Comparison of ENCODE assay signal across 8 mouse cellular contexts in genomic region chr11:119863421-119863821, GRCm38 (mm10). TPM values are rescaled to one million over a fixed set of nuclear protein-coding genes. Genes with fewer than 3 reads are reported as not detected.
A peak's percentile ranks its signal among the peaks of the same experiment; 100 is the strongest.
DNase-seq lines count a peak whose midpoint lies in the region; ATAC-seq lines count a peak whose summit lies in the region.

No protein-coding gene starts in this region.

- no peaks in the 10 kb centered on the region for H3K4me1 ChIP-seq in kidney, embryonic 14.5 days (ENCODE audit: control insufficient read depth, insufficient read depth, low read length)
- peaks cover 19% of the 10 kb centered on the region for H3K4me1 ChIP-seq in embryonic facial prominence, embryonic 12.5 days
- peaks cover 7% of the 10 kb centered on the region; the same call in 1 of the 2 replicates for H3K4me1 ChIP-seq in limb, embryonic 11.5 days (ENCODE audit: control insufficient read depth, insufficient read depth, low read length)

- H3K36me3 ChIP-seq in kidney, embryonic 14.5 days (ENCODE audit: control insufficient read depth, insufficient read depth, low read length), result peaks cover 41% of the 10 kb centered on the region
- H3K36me3 ChIP-seq in embryonic facial prominence, embryonic 12.5 days, result peaks cover 17% of the 10 kb centered on the region
- peaks cover 5% of the 10 kb centered on the region for H3K36me3 ChIP-seq in limb, embryonic 11.5 days (ENCODE audit: control insufficient read depth, insufficient read depth, low read length)

- no peak overlapping the region for H3K27ac ChIP-seq in kidney, embryonic 14.5 days (ENCODE audit: low read depth, low read length)
- H3K27ac ChIP-seq in embryonic facial prominence, embryonic 12.5 days, result peak overlapping the region; percentile 61
- no peak overlapping the region for H3K27ac ChIP-seq in limb, embryonic 11.5 days (replicated peaks; ENCODE audit: low read depth, low read length)

- DNase-seq in kidney, postnatal 14 days, result no peak
- peak; percentile 90 for DNase-seq in NIH3T3 (ENCODE audit: low read depth)
- peak; percentile 50 for DNase-seq in limb, embryonic 11.5 days (ENCODE audit: low spot score)
- DNase-seq in retina, embryonic 14.5 days (ENCODE audit: low spot score), result peak; percentile 39
- no peak for DNase-seq in right cerebral cortex, postnatal 4 days
- no peak for DNase-seq in ovary, adult 18-20 months (ENCODE audit: low spot score)

- H3K9ac ChIP-seq in kidney, embryonic 14.5 days (ENCODE audit: low read depth, low read length), result no peak overlapping the region
- no peak overlapping the region for H3K9ac ChIP-seq in embryonic facial prominence, embryonic 12.5 days
- H3K9ac ChIP-seq in limb, embryonic 11.5 days (ENCODE audit: low read length), result no peak overlapping the region

- no peaks in the 10 kb centered on the region for H3K27me3 ChIP-seq in kidney, embryonic 14.5 days (ENCODE audit: control insufficient read depth, insufficient read depth, low read length)
- no peaks in the 10 kb centered on the region for H3K27me3 ChIP-seq in embryonic facial prominence, embryonic 12.5 days
- no peaks in the 10 kb centered on the region for H3K27me3 ChIP-seq in limb, embryonic 11.5 days (ENCODE audit: control insufficient read depth, insufficient read depth, low read length)

- H3K4me3 ChIP-seq in kidney, embryonic 14.5 days (ENCODE audit: low read length), result no peak overlapping the region
- no peak overlapping the region for H3K4me3 ChIP-seq in embryonic facial prominence, embryonic 12.5 days
- H3K4me3 ChIP-seq in limb, embryonic 11.5 days (ENCODE audit: low read depth, low read length), result no peak overlapping the region

- WGBS in kidney, embryonic 14.5 days, result 33% methylated on average over 10 of the region's 10 CpGs
- WGBS in embryonic facial prominence, embryonic 12.5 days, result 32% methylated on average over 10 of the region's 10 CpGs
- 50% methylated on average over 10 of the region's 10 CpGs for WGBS in limb, embryonic 11.5 days

- H3K4me2 ChIP-seq in kidney, embryonic 14.5 days (replicated peaks; ENCODE audit: low read depth, low read length), result no peak overlapping the region
- H3K4me2 ChIP-seq in embryonic facial prominence, embryonic 12.5 days (replicated peaks), result no peak overlapping the region
- no peak overlapping the region for H3K4me2 ChIP-seq in limb, embryonic 11.5 days (ENCODE audit: low read depth, severe bottlenecking)

- no peaks in the 10 kb centered on the region for H3K9me3 ChIP-seq in kidney, embryonic 14.5 days (ENCODE audit: control insufficient read depth, low read length)
- H3K9me3 ChIP-seq in embryonic facial prominence, embryonic 12.5 days, result no peaks in the 10 kb centered on the region
- H3K9me3 ChIP-seq in limb, embryonic 11.5 days (ENCODE audit: control insufficient read depth, low read length), result no peaks in the 10 kb centered on the region

- ATAC-seq in kidney, embryonic 14.5 days (ENCODE audit: low FRiP score, low TSS enrichment), result peak; percentile 55; the same call in 1 of the 2 replicates
- ATAC-seq in embryonic facial prominence, embryonic 12.5 days (ENCODE audit: insufficient number of reproducible peaks, insufficient read depth, low FRiP score, low TSS enrichment), result no peak
- ATAC-seq in limb, embryonic 11.5 days (ENCODE audit: insufficient number of reproducible peaks, low FRiP score, low TSS enrichment, low read depth), result no peak

RNA-seq across cellular contexts. Expression of gene Chmp6, which starts 49.8 kb away (rescaled TPM):
- 87.1 and 94.0 TPM in 2 replicates for polyA plus RNA-seq in kidney, embryonic 14.5 days (2014; fragmentation: Nextera tagmentation; extraction: Ambion mirVana)
- 109 and 110 TPM in 2 replicates for polyA plus RNA-seq in embryonic facial prominence, embryonic 12.5 days (2016; fragmentation: Nextera tagmentation; extraction: Ambion mirVana)
- polyA plus RNA-seq in limb, embryonic 11.5 days (2014; fragmentation: Nextera tagmentation; extraction: Ambion mirVana), result 101 and 109 TPM in 2 replicates

Comparison
In these comparisons a context has a peak if more than half of its experiments do, and no peak if none do; other contexts are left out.
1. DNase-seq: peak in NIH3T3 (single experiment), limb, embryonic 11.5 days (single experiment) and retina, embryonic 14.5 days (single experiment); none in kidney, postnatal 14 days (single experiment), right cerebral cortex, postnatal 4 days (single experiment) and ovary, adult 18-20 months (single experiment).